Mouse (Mus musculus) megakaryocyte progenitor cell, adult 5-6 weeks (primary cell): ENCODE measurements around the gene Nmi. TPM values are rescaled to one million over a fixed set of nuclear protein-coding genes. Genes with fewer than 3 reads are reported as not detected.

Source experiments
- total RNA-seq, 2 experiments: library from RNA; stranded (forward) in 1 of 2; stranded (reverse) in 1 of 2; fragments of 157-497, 149-512 nt in 1 of 2; fragments of 200-1000 nt in 1 of 2; gene quantifications; 2 replicates each; pipeline versions ENCODE4 v1.2.3 to v1.2.4; 2015 to 2017

Nmi gene
- total RNA-seq, 2 experiments from 2014 or later = 42.5 to 57.6 TPM

Other genes with a start within 250 kb of the Nmi start
- gene Rbm43, start 38.3 kb downstream of the Nmi start, total RNA-seq (2015) = 49.5 and 55.0 TPM in 2 replicates
- gene Rbm43, start 38.3 kb downstream of the Nmi start, total RNA-seq (2017) = 27.7 and 30.1 TPM in 2 replicates
- 0.66 and 0.81 TPM in 2 replicates for gene Tnfaip6, start 64.5 kb upstream of the Nmi start, total RNA-seq (2015)
- 1.1 TPM in 1 of 2 replicates, not detected in the other for gene Tnfaip6, start 64.5 kb upstream of the Nmi start, total RNA-seq (2017)
- gene Rif1, start 99.3 kb upstream of the Nmi start, total RNA-seq (2015) = 90.3 and 126 TPM in 2 replicates
- 79.4 and 107 TPM in 2 replicates for gene Rif1, start 99.3 kb upstream of the Nmi start, total RNA-seq (2017)